7 mouse cellular contexts compared by ENCODE assay signal in the genomic region with DNA sequence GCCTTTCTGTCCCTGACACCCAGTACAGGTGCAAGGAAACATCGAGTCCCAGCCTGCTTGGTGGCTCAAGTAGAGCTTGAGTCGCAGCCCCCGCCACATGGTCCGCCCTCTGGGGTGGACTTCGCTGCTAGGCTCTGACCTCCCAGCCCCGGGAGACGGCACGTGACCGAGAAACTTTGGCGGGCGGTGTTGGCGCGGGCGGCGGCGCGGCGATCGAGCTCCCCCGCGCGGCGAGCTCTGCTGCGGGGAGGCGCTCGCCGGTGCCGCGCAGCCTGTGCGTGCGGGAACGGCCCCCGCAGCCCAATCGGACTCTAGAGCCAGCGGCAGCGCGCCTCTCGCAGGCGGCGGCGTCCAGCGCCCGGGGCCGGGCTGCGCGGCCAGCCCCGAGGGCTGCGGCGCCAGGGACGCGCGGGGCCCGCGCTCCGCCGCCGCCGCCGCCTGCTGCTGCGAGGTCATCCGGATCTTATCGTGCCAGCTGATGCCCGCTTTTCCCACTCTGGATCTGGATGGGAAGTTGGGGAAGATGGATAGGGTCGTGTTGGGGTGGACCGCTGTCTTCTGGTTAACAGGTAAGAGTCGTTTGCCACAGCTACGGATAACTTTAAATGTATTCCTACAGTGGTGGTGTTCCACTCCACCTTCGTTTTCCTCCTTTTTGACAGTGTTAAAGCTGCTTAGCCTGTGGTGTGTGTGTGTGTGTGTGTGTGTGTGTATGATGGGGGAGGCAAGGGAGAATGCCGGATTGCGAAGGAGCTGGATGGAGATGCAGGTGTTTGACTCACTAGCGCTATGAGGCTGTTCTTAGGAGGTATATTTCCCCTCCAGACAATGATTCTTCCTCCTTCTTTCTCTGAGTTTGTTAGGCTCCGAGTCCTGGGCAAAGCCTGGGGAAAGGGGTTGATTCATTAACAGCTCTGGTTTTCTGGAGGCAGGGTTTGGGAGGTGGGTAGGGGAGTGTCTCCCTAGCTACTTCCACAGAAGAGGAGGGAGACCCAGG. TPM values are rescaled to one million over a fixed set of nuclear protein-coding genes. Genes with fewer than 3 reads are reported as not detected.
DNase-seq lines count a peak whose midpoint lies in the region; ATAC-seq and TF ChIP-seq lines count a peak whose summit lies in the region.

A gene (plus strand): TSS at position 242 of the 997 bp plus-strand sequence.

- H3K9ac ChIP-seq in limb, embryonic 14.5 days (ENCODE audit: low read depth, low read length, severe bottlenecking): peak within 1 kb of the TSS; percentile 55
- peak within 1 kb of the TSS; percentile 79 for H3K9ac ChIP-seq in midbrain, embryonic 13.5 days (replicated peaks)
- peak within 1 kb of the TSS; percentile 74 for H3K9ac ChIP-seq in stomach, embryonic 16.5 days (ENCODE audit: low read length)

- no peaks in the 10 kb centered on the region for H3K4me1 ChIP-seq in bone marrow macrophage, adult 2 months (ENCODE audit: control insufficient read depth, insufficient read depth, low read length)
- no peaks in the 10 kb centered on the region for H3K4me1 ChIP-seq in limb, embryonic 14.5 days (ENCODE audit: control insufficient read depth, insufficient read depth, low read length)
- H3K4me1 ChIP-seq in midbrain, embryonic 13.5 days (replicated peaks): peaks cover 48% of the 10 kb centered on the region
- H3K4me1 ChIP-seq in stomach, embryonic 16.5 days (ENCODE audit: control insufficient read depth, insufficient read depth, low read length): 0 out of 2 replicates have a peak, but pooled peaks cover 4% of the 10 kb centered on the region

- DNase-seq in embryo, embryonic 9.5 days (ENCODE audit: extremely low spot score): peak; percentile 71
- DNase-seq in heart, adult 8-10 months (ENCODE audit: low spot score): peak; percentile 36
- DNase-seq in kidney, adult 8-10 months: peak; percentile 61 to 75
- DNase-seq in limb, embryonic 14.5 days (ENCODE audit: low spot score): no peak

- no peak within 1 kb of the TSS for H3K27ac ChIP-seq in bone marrow macrophage, adult 2 months (ENCODE audit: insufficient read depth, low read depth, low read length)
- H3K27ac ChIP-seq in limb, embryonic 14.5 days (replicated peaks; ENCODE audit: low read depth, low read length): no peak within 1 kb of the TSS
- H3K27ac ChIP-seq in midbrain, embryonic 13.5 days: peak within 1 kb of the TSS; percentile 74
- H3K27ac ChIP-seq in stomach, embryonic 16.5 days (ENCODE audit: low read length): no peak within 1 kb of the TSS

- TF ChIP-seq POLR2A in bone marrow macrophage, adult 2 months (IDR thresholded peaks at IDR 0.05; ENCODE audit: borderline replicate concordance, low read depth, low read length): no peak
- no peak for TF ChIP-seq POLR2A in limb, embryonic 14.5 days (IDR thresholded peaks at IDR 0.05; ENCODE audit: borderline replicate concordance, extremely low read depth, insufficient read depth, insufficient read length)

- H3K4me2 ChIP-seq in limb, embryonic 14.5 days (replicated peaks; ENCODE audit: low read depth, low read length, severe bottlenecking): peak within 1 kb of the TSS; percentile 91
- peak within 1 kb of the TSS; percentile 81 for H3K4me2 ChIP-seq in midbrain, embryonic 13.5 days (replicated peaks)
- peak within 1 kb of the TSS; percentile 98 for H3K4me2 ChIP-seq in stomach, embryonic 16.5 days (ENCODE audit: low read depth, low read length)

- no peak for TF ChIP-seq CTCF in bone marrow macrophage, adult 2 months (IDR thresholded peaks at IDR 0.05; ENCODE audit: low read depth, low read length)

- no peaks in the 10 kb centered on the region for H3K9me3 ChIP-seq in limb, embryonic 14.5 days (ENCODE audit: control insufficient read depth, low read length)
- no peaks in the 10 kb centered on the region for H3K9me3 ChIP-seq in midbrain, embryonic 13.5 days
- H3K9me3 ChIP-seq in stomach, embryonic 16.5 days (replicated peaks; ENCODE audit: control insufficient read depth, low read length): no peaks in the 10 kb centered on the region

- peak; percentile 67 for ATAC-seq in limb, embryonic 14.5 days (ENCODE audit: low FRiP score, low read depth)
- peak; percentile 78 for ATAC-seq in midbrain, embryonic 13.5 days
- peak; percentile 69 for ATAC-seq in stomach, embryonic 16.5 days (ENCODE audit: insufficient read depth, low FRiP score)

- peaks cover 18% of the 10 kb centered on the region for H3K27me3 ChIP-seq in limb, embryonic 14.5 days (ENCODE audit: control insufficient read depth, insufficient read depth, low read length)
- H3K27me3 ChIP-seq in midbrain, embryonic 13.5 days: peaks cover 12% of the 10 kb centered on the region; the same call in 1 of the 2 replicates
- peaks cover 31% of the 10 kb centered on the region for H3K27me3 ChIP-seq in stomach, embryonic 16.5 days (ENCODE audit: control insufficient read depth, insufficient read depth, low read length)

- 1% methylated on average over 62 of the region's 72 CpGs for WGBS in limb, embryonic 14.5 days
- under 1% methylated on average over 54 of the region's 72 CpGs for WGBS in midbrain, embryonic 13.5 days
- under 1% methylated on average over 72 of the region's 72 CpGs for WGBS in stomach, embryonic 16.5 days

- peak within 1 kb of the TSS; percentile 27 for H3K4me3 ChIP-seq in bone marrow macrophage, adult 2 months (ENCODE audit: insufficient read depth, low read length)
- peak within 1 kb of the TSS; percentile 49 for H3K4me3 ChIP-seq in limb, embryonic 14.5 days (replicated peaks; ENCODE audit: low read length)
- H3K4me3 ChIP-seq in midbrain, embryonic 13.5 days (replicated peaks): peak within 1 kb of the TSS; percentile 62
- H3K4me3 ChIP-seq in stomach, embryonic 16.5 days (replicated peaks; ENCODE audit: low read length): peak within 1 kb of the TSS; percentile 54

- no peaks in the 10 kb centered on the region for H3K36me3 ChIP-seq in limb, embryonic 14.5 days (ENCODE audit: control insufficient read depth, insufficient read depth, low read length)
- no peaks in the 10 kb centered on the region for H3K36me3 ChIP-seq in midbrain, embryonic 13.5 days
- H3K36me3 ChIP-seq in stomach, embryonic 16.5 days (ENCODE audit: control insufficient read depth, insufficient read depth, low read length): no peaks in the 10 kb centered on the region

RNA-seq across cellular contexts. Expression of the gene that starts here (rescaled TPM):
- polyA plus RNA-seq in bone marrow macrophage, adult 2 months (2012; ENCODE audit: insufficient read depth, insufficient read length, missing spikeins): 0.16 TPM in 1 of 2 replicates, not detected in the other
- total RNA-seq in heart, adult 8-10 months (2022): 1 to 10 TPM; 2.7 to 3.2 (median 2.9) TPM
- polyA plus RNA-seq in limb, embryonic 14.5 days (2012; rRNA removed): 0.20 and 0.31 TPM in 2 replicates
- polyA plus RNA-seq in limb, embryonic 14.5 days (2014; fragmentation: Nextera tagmentation; extraction: Ambion mirVana): 0.33 and 0.40 TPM in 2 replicates
- polyA plus RNA-seq in midbrain, embryonic 13.5 days (2015; fragmentation: Nextera tagmentation; extraction: Ambion mirVana): 5.3 and 6.5 TPM in 2 replicates
- 0.87 and 1.1 TPM in 2 replicates for polyA plus RNA-seq in stomach, embryonic 16.5 days (2015; fragmentation: Nextera tagmentation; extraction: Ambion mirVana)

Comparison
In these comparisons a context has a peak if more than half of its experiments do, and no peak if none do; other contexts are left out.
1. Peak in ATAC-seq, H3K4me3 ChIP-seq, H3K9ac ChIP-seq and H3K4me2 ChIP-seq in limb, embryonic 14.5 days; RNA of the gene not detected or under 1 TPM.